Mouse (Mus musculus): ENCODE measurements around the gene Dupd1. TPM values are rescaled to one million over a fixed set of nuclear protein-coding genes. Genes with fewer than 3 reads are reported as not detected.

The Dupd1 gene
- polyA plus RNA-seq, 1 experiment from 2014 or later, result 0.97 TPM

DNA sequence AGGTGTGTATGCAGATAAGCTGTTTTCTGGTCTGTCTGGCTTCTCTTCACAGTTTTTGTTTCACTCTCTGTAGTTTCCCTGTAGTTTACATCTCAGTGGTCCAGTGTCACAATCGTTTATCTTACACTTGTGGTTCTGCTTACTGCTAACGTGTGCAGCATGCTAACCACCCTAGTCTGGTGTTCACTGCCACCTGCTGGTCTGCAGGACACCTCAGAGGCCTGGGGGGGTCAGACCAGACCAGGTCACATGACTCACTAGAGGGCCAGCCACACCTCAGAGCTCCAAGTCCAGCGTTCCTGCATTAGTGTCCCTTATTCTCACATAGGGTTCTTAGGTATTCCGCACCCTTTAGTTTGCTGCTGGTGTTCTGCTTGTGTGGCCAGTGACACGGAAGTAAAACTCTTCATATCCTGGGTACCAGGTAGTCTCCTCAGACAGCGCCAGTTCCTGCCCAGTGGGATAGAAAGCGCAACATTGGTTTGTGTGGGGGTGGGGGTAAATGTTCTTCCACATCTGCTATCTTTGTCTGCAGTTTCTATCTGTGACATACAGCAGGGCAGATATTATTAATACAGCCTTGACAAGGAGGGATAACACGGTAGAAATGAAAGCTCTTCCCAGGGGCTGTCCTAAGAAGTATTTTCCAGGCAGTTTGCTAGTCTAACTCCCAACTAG lies 51.8 kb downstream of the Dupd1 start:
- H3K27ac ChIP-seq, result no peak overlapping the region
- WGBS, result 77% methylated on average over 8 of the region's 8 CpGs
- no peaks in the 10 kb centered on the region for H3K27me3 ChIP-seq
- H3K9ac ChIP-seq, result no peak overlapping the region
- no peak overlapping the region for H3K4me3 ChIP-seq
- ATAC-seq (ENCODE audit: low FRiP score, low read depth), result no peak
- peaks cover 28% of the 10 kb centered on the region for H3K4me1 ChIP-seq
- H3K36me3 ChIP-seq, result peaks cover 79% of the 10 kb centered on the region
- no peaks in the 10 kb centered on the region for H3K9me3 ChIP-seq
- no peak overlapping the region for H3K4me2 ChIP-seq (replicated peaks)

DNA sequence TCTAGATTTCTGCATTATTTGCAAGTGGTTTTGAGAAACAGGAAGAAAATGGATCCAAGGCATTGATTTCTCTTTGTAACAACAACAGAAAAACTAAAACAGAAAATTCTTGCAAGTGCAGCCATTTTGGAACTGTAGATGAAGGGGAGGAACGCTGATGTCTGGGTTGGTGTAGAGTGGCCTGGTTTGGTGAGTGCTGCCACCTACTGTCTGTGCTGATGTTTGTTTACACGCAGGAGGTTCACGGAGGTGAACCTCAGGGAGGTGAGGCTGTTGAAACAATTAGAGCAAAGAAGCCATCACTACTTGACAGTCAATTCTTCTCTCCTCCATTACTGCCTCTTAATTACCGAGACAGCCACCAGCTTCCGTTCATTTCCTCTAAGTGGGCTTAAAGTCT lies 54.7 kb downstream of the Dupd1 start:
- H3K9ac ChIP-seq, result no peak overlapping the region
- ATAC-seq (ENCODE audit: low FRiP score, low read depth), result peak; percentile 78
- no peaks in the 10 kb centered on the region for H3K9me3 ChIP-seq
- no peaks in the 10 kb centered on the region for H3K27me3 ChIP-seq
- no peak overlapping the region for H3K27ac ChIP-seq
- 14% methylated on average over 5 of the region's 5 CpGs for WGBS
- peaks cover 44% of the 10 kb centered on the region for H3K4me1 ChIP-seq
- peaks cover 58% of the 10 kb centered on the region for H3K36me3 ChIP-seq
- no peak overlapping the region for H3K4me2 ChIP-seq (replicated peaks)
- no peak overlapping the region for H3K4me3 ChIP-seq

DNA sequence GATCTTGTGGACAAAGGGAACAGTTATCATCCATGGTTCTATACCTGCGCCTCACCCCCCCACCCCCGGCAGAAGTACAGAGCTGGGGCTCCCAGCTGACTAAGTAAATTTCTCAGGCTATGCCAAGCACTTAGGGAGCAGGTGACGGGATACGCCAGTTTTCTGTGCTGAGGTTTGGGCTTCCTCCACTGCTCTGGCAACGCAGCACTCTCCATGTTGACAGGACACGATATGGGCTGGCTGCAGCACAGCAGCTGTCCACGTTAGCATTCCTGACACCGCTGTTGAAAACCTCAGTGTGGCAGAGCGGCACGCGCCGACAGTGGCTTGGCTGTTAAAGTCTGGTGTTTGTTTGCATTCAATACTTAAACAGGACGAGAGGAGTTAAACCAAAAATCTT lies 55.2 kb downstream of the Dupd1 start:
- Histone ChIP-seq H3K4me1 (peaks cover 44% of the 10 kb centered on the region), H3K9me3 (no peaks in the 10 kb centered on the region), H3K36me3 (peaks cover 57% of the 10 kb centered on the region), H3K9ac (no peak overlapping the region), H3K4me3 (no peak overlapping the region), H3K27ac (peak overlapping the region; percentile 52; the same call in 1 of the 2 replicates), H3K27me3 (no peaks in the 10 kb centered on the region), H3K4me2 (replicated peaks) (no peak overlapping the region)
- peak; percentile 49 for ATAC-seq (ENCODE audit: low FRiP score, low read depth)
- 76% methylated on average over 13 of the region's 13 CpGs for WGBS

DNA sequence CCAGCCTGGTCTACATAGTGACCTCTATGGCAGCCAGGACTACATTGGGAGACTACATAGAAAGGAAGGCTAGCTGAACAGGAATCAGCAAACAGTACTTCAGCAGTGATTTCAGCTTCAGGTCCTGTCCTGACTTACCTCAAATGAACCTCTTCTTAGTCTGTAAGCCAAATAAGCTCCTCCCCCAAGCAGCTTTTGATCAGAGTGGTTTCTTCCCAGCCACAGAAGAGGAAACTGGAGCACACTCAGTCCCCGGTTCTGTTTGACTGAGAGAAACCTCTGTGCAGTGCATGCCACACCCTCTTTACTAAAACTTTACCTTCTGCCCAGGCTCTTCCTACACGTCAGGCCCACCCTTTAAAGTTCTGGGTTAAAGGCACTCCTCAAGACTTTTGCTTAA lies 60.6 kb downstream of the Dupd1 start:
- peaks cover 37% of the 10 kb centered on the region for H3K4me1 ChIP-seq
- no peak overlapping the region for H3K4me3 ChIP-seq
- no peak overlapping the region for H3K4me2 ChIP-seq (replicated peaks)
- no peaks in the 10 kb centered on the region for H3K27me3 ChIP-seq
- no peak overlapping the region for H3K9ac ChIP-seq
- H3K36me3 ChIP-seq, result peaks cover 53% of the 10 kb centered on the region
- no peaks in the 10 kb centered on the region for H3K9me3 ChIP-seq
- no peak overlapping the region for H3K27ac ChIP-seq
- 63% methylated on average over 2 of the region's 2 CpGs for WGBS
- no peak for ATAC-seq (ENCODE audit: low FRiP score, low read depth)

DNA sequence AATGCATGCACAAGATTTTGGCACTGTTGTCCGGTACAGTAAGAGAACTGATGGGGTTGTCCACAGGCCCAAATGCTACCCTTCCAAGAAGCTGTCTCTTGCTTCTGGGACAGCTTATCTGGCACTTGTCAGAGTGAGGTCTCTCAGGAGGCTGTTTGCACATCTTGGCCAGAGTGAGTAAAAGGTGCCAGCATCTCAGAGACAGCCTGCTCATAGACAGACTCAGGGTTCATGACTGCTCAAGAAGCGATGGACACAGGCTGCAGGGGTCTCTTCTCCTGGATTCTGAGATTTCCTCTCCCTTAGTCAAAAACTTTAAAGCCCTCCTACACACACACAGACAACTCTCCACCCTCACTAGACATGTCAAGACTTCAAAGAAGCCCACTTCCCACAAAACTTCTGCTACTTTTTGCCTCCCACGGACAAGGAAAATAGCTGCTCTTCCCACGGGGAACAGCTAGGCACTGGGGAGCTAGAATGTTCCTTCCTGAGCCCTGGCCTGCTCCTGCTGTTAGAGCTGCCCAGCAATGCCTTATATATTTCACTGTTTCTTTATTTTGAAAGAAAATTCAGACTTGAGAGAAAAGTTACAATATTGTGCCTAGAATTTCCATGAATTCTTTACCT lies 73.5 kb downstream of the Dupd1 start:
- WGBS, result 80% methylated on average over 4 of the region's 4 CpGs
- H3K4me1 ChIP-seq, result no peaks in the 10 kb centered on the region
- H3K4me3 ChIP-seq, result no peak overlapping the region

DNA sequence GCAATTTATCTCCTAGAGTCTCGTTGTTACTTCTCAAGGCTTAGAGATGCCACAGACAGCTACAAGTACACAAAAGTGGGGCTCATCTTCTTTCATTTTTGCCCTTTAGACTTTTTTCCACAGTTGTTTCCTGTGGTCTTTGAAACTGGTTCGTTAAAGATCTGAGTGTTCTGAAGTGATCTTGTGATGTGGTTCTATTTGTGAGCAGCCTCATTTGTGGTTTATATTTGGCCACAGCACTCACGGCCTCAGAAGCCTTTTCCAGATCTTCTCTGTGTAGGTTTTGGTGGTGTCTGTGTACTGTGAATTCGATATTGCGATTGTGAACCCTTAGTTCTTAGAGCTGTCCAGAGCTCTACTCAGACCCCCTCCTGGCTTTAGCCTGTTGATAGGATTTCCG lies 77.8 kb downstream of the Dupd1 start:
- Histone ChIP-seq H3K27me3 (no peaks in the 10 kb centered on the region), H3K36me3 (peaks cover 68% of the 10 kb centered on the region)

More for the DNA sequence above, 73.5 kb downstream of the Dupd1 start:
- Histone ChIP-seq H3K9me3 (no peaks in the 10 kb centered on the region), H3K27me3 (no peaks in the 10 kb centered on the region), H3K9ac (no peak overlapping the region), H3K36me3 (peaks cover 80% of the 10 kb centered on the region), H3K4me2 (replicated peaks) (no peak overlapping the region), H3K27ac (no peak overlapping the region)
- ATAC-seq (ENCODE audit: low FRiP score, low read depth), result no peak

DNA sequence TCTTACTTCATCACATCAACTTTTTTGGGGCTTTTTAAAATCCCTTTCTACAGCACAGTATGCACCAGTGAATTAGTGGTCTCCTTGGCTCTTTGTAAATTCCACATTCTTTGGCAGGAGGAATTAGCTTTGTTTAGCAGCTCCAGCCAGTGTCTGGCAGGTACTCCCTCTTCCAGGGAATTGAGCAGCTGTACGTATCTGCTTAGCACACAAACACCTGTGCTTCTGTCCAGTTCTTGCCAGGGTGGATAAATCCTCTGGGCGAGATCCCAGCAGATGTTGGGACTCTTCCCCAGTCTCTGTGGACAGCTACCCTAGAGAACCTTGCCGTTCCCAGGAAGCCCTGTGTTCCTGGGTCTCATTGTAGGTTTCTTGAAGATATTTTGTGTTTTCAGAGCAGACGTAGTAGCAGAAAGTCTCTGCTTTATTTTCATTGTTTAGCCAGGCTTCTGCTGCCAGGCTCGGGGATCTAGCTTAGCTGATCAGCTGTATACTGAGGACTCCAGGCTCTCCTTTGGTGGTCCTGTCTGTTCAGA lies 82.6 kb downstream of the Dupd1 start:
- Histone ChIP-seq H3K4me3 (no peak overlapping the region), H3K4me2 (replicated peaks) (no peak overlapping the region), H3K27me3 (no peaks in the 10 kb centered on the region), H3K27ac (no peak overlapping the region; the same call in 1 of the 2 replicates), H3K4me1 (peaks cover 23% of the 10 kb centered on the region; the same call in 1 of the 2 replicates), H3K36me3 (peaks cover 71% of the 10 kb centered on the region), H3K9me3 (no peaks in the 10 kb centered on the region), H3K9ac (no peak overlapping the region)
- no peak for ATAC-seq (ENCODE audit: low FRiP score, low read depth)
- 71% methylated on average over 5 of the region's 5 CpGs for WGBS

More for the DNA sequence above, 77.8 kb downstream of the Dupd1 start:
- no peak for ATAC-seq (ENCODE audit: low FRiP score, low read depth)
- Histone ChIP-seq H3K9ac (no peak overlapping the region), H3K9me3 (no peaks in the 10 kb centered on the region), H3K4me2 (replicated peaks) (no peak overlapping the region), H3K4me1 (peaks cover 20% of the 10 kb centered on the region; the same call in 1 of the 2 replicates), H3K4me3 (no peak overlapping the region), H3K27ac (no peak overlapping the region)
- 72% methylated on average over 6 of the region's 6 CpGs for WGBS

Other genes starting within 250 kb of the Dupd1 start
- 30.7 and 31.4 TPM in 2 replicates for gene Kat6b, start 233.1 kb downstream of the Dupd1 start, polyA plus RNA-seq (2015; fragmentation: Nextera tagmentation; extraction: Ambion mirVana)
- 10.8 and 12.2 TPM in 2 replicates for gene Samd8, start 36.0 kb upstream of the Dupd1 start, polyA plus RNA-seq (2015; fragmentation: Nextera tagmentation; extraction: Ambion mirVana)
- 0.46 and 0.54 TPM in 2 replicates for gene Dusp13, start 36.6 kb upstream of the Dupd1 start, polyA plus RNA-seq (2015; fragmentation: Nextera tagmentation; extraction: Ambion mirVana)
- 241 and 242 TPM in 2 replicates for gene Vdac2, start 110.7 kb upstream of the Dupd1 start, polyA plus RNA-seq (2015; fragmentation: Nextera tagmentation; extraction: Ambion mirVana)
- gene Comtd1, start 134.4 kb upstream of the Dupd1 start, polyA plus RNA-seq (2015; fragmentation: Nextera tagmentation; extraction: Ambion mirVana), result 21.0 and 24.2 TPM in 2 replicates

All from limb, embryonic 13.5 days (tissue).